Mouse (Mus musculus): ENCODE measurements around the gene Slc41a1.

Slc41a1 gene

GRCm38 (mm10) chr1:131886173-131886572 is 58.9 kb downstream of the Slc41a1 start:
- DNase-seq (ENCODE audit: low read depth, low spot score): no peak

DNA sequence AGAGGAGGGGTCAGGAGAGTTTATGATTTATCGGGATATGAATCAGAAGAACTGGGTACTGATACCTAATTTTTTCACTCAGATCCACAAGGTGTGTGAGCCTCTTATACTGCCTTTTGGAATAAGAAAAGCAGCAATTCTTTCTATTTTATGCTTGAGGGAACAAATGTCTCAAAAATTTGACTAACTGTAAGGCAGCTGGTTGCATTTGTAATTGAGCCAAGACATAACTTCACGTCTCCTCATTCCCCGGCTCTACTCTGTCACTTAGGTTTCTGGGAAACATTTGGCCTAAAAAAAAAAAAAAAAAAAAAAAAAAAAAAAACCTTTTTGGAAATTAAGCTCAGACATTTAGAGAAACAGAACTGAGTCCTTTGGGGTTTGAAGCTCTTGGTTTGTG is 59.3 kb downstream of the Slc41a1 start:
- no peak for DNase-seq (ENCODE audit: low read depth, low spot score)

GRCm38 (mm10) chr1:131890043-131890658 is 62.9 kb downstream of the Slc41a1 start:
- no peak for DNase-seq (ENCODE audit: low read depth, low spot score)

- no peak for DNase-seq (ENCODE audit: low read depth, low spot score)
Observed at GRCm38 (mm10) chr1:131891436-131891835, 64.1 kb downstream of the Slc41a1 start.
